Mouse (Mus musculus): Measurements from ENCODE around the gene Vav3. TPM values are rescaled to one million over a fixed set of nuclear protein-coding genes. Genes with fewer than 3 reads are reported as not detected.
"Not testable (repeated sequence)": the region's sequence is repeated elsewhere in the genome, so short reads cannot be mapped to it uniquely, and the experiment has no call there.

Gene Vav3
- total RNA-seq, 2 experiments from 2014 or later, result 6.2 to 8.4 TPM

GRCm38 (mm10) chr3:109431285-109431684 lies 90.8 kb downstream of the Vav3 start:
- no peak for DNase-seq
- intact Hi-C loops (cut with DNase I), result no loop called here

DNA sequence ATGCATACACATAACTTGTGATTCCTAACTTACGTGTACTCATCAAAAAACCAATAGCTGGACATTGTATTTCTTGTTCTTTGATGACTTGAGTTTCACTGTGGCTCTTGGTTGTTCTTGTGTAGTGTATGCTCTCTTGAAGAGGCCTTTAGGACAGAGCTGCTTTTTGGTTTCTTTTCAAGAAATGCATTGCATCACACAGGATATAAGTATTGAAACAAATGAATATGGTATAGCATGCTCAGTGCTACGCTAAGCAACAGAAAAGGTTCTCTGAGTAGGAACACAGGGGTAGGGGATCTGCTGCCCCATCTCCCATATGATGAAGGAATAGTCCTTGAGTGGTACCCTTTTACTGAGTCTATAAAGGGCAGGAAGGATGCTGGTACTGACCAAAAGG lies 98.1 kb downstream of the Vav3 start:
- intact Hi-C loops (cut with DNase I), result no loop called here
- DNase-seq, result no peak

- DNase-seq, result no peak
- intact Hi-C loops (cut with DNase I), result no loop called here
These were observed 98.8 kb downstream of the Vav3 start for GRCm38 (mm10) chr3:109439253-109439652.

GRCm38 (mm10) chr3:109440001-109440400 lies 99.5 kb downstream of the Vav3 start:
- intact Hi-C loops (cut with DNase I), result no loop called here
- no peak for DNase-seq

DNA sequence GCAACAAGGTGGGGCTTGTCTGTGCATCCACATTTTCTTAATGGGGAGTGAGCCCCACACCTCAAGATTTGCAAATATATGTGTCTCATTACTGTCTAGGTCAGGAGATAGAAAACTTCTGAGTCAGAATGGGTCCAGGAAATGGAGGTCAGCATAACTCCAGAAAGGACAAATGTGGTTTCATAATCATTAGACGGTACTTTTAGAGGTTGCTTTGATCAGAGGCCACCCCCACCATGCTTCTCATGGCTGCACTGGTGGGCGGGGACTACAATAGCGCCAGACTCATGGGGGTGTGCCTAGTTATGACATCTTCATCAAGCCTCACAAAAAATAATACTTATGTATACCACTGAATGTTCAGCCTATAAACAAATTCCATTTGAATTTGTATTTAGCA lies 103.6 kb downstream of the Vav3 start:
- intact Hi-C loops (cut with DNase I), result no loop called here

DNA sequence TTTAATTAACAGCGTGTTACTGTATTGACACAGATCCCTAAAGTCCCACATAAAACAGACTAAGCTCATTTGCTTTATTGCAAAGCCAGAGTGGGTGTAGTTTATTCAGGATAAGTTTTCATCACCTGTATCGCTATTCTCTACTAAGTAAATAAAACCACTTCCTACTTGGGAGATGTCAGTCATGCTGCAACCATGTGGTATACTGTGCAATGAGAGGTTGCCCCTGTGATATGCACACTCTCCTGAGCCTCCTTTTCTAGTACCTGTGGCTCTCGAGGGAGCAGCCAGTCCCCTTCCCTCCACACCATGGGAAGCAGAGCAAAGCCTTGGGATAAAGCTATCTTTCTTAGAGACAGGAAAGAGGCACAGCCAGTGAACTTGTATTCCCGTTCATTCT lies 106.5 kb downstream of the Vav3 start:
- intact Hi-C loops (cut with DNase I), result no loop called here
- no peak for DNase-seq

More for the DNA sequence above, 103.6 kb downstream of the Vav3 start:
- no peak for DNase-seq

DNA sequence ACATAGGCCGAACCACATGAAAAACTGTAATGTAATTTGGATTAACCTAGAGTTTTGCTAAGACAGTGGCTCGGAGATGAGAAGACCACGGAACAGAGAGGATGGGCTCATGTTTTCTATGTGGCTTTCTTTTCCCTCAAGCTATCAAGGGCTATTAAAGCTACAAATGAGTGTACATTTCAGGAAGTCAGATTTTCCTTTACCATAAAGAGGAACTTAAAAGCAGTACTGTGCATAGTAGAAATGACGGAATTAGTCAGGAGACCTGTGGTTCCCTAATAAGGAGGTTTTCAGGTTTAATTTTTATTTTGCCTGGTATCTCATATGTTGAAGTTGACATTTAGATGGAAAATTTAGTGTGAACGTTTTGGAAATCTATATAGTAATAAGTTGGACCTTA lies 107.8 kb downstream of the Vav3 start:
- intact Hi-C loops (cut with DNase I); DNase-seq: not testable (repeated sequence)

- intact Hi-C loops (cut with DNase I), result no loop called here
- no peak for DNase-seq
These were observed 111.5 kb downstream of the Vav3 start for GRCm38 (mm10) chr3:109451966-109452365.

- no peak for DNase-seq
These were observed 114.2 kb downstream of the Vav3 start for GRCm38 (mm10) chr3:109454633-109455032.

DNA sequence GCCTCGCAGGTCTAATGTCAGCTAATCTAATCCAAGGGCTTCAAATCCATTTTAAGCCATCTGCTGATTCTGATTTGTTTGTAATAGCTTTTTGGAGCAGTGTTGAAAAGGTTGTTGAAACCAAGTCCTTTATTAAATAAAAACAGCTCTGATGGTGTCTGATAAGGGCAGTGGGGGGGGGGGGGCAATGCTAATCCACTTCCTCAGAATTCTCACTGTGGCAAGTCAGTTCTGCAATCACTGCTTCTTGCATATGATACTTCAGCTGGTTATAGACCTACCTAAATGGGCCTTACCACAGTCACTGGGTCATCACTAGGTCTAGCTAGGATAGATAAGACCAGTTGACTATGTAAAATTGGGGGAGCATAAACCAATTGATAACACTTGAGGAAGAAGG lies 115.9 kb downstream of the Vav3 start:
- DNase-seq, result no peak
- intact Hi-C loops (cut with DNase I), result no loop called here

More at GRCm38 (mm10) chr3:109454633-109455032, 114.2 kb downstream of the Vav3 start:
- intact Hi-C loops (cut with DNase I), result no loop called here

- intact Hi-C loops (cut with DNase I), result no loop called here
These were observed 123.2 kb downstream of the Vav3 start for GRCm38 (mm10) chr3:109463684-109464083.

GRCm38 (mm10) chr3:109464600-109464999 lies 124.1 kb downstream of the Vav3 start:
- intact Hi-C loops (cut with DNase I), result no loop called here
- DNase-seq, result no peak

More at GRCm38 (mm10) chr3:109463684-109464083, 123.2 kb downstream of the Vav3 start:
- no peak for DNase-seq

- intact Hi-C loops (cut with DNase I), result no loop called here
- no peak for DNase-seq
These were observed 126.1 kb downstream of the Vav3 start for GRCm38 (mm10) chr3:109466541-109466940.

DNA sequence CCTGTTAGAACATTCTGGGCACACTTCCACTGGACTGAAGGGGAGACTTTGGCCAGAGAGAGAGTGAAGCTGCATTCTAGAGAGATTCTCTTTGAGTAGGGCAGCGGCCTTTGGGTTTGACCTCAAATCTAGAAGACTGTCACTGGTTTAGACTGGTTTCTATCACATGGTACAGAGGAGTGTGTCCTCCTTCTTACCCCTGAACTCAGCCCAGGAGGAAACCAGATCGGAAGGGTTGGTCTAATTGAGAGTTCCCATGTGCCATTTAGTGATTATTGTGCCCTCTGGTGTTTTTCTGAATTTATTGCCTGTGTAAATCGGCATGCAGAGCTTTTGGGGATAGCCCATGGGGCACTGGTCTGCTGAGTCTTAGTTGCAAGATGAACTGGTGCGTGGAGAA lies 126.8 kb downstream of the Vav3 start:
- DNase-seq, result no peak
- intact Hi-C loops (cut with DNase I), result no loop called here

GRCm38 (mm10) chr3:109469465-109469864 lies 129.0 kb downstream of the Vav3 start:
- DNase-seq, result peak; percentile 22
- intact Hi-C loops (cut with DNase I), result no loop called here

- intact Hi-C loops (cut with DNase I), result no loop called here
- DNase-seq, result no peak
These were observed 130.3 kb downstream of the Vav3 start for GRCm38 (mm10) chr3:109470651-109471255.

- no peak for DNase-seq
- intact Hi-C loops (cut with DNase I), result no loop called here
These were observed 136.1 kb downstream of the Vav3 start for GRCm38 (mm10) chr3:109476521-109476920.

DNA sequence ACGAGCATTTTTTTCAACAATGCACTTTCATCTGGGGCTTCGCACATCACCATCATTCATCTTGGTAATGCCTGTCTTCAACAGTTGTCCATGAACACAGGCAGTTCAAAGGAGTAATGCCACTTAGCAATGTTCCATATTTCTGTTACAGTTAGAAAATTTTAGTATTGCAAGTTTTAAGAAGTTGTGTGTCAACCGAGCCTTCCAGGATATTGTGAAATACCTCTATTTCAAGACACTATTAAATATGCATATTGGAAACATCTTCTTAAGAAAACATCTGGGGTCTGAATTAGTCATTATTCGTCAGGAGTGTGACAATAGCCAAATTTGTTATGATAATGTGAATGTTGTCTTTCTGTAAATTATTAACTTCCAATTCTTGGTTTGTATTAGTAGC lies 137.8 kb downstream of the Vav3 start:
- intact Hi-C loops (cut with DNase I), result no loop called here
- DNase-seq, result no peak

DNA sequence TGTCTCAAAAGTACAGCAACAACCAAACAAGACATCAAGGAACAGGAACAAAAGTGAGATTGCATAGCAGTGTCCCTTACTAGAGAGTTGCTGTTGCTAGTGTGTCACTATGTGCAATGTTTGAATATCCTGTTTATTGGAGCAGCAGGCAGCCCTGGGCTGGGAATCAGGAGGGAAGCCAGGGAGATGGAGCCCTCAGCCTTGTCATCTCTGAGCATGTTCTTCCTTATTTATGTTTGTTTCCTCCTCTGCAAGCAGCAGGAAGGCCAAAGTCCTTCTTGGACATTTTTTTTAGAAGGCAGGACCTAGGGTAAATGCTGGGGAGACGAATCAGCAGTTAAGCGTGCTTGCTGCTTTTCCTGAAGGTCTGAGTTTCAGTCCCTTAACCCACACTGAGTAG lies 140.2 kb downstream of the Vav3 start:
- intact Hi-C loops (cut with DNase I), result no loop called here
- no peak for DNase-seq

DNA sequence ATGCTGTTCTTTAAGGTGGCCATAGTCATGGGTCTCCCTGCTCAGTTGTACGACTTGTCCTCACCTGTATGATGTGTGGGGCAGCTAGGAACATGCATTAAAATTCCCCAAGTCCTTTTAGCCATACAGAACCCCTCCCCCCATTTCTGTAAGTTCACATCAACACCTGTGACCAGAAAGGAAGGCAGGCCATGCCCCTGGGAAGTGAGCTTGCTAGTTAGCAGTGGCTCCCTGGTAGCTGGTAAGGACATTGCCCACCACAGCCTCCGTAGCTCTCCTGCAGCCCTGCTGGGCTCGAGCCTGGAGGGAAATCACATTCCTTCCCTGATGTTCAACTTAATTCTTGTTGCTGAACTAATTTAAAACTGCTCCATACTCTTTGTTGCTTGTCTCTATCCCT lies 146.3 kb downstream of the Vav3 start:
- DNase-seq, result no peak
- intact Hi-C loops (cut with DNase I), result no loop called here

DNA sequence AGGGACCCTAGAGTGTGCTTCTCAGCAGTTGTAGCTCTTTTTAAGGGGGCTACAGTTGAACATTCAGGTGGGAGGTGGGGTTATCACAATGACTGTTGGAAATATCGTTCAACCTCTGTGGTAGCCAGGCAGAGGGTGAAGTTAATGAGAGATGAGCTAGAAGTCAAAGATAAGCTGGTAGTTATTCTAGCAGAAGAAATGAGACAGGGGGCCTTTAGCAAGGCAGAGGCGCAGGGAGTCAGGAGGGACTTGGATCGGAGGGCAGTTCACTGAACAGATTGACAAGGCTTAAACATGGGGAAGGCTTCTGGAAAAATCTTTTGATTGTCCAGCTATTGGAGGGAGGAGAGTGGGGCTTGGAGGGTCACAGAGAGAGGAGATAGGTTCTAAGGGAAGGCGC lies 147.4 kb downstream of the Vav3 start:
- no peak for DNase-seq
- intact Hi-C loops (cut with DNase I), result no loop called here

GRCm38 (mm10) chr3:109488750-109489171 lies 148.3 kb downstream of the Vav3 start:
- intact Hi-C loops (cut with DNase I), result no loop called here
- DNase-seq, result no peak
